Mouse (Mus musculus): ENCODE results near the gene Fibp.
"Not testable (repeated sequence)": the region's sequence is repeated elsewhere in the genome, so short reads cannot be mapped to it uniquely, and the experiment has no call there.

The Fibp gene

GRCm38 (mm10) chr19:5489721-5490120 lies 29.3 kb downstream of the Fibp start:
- DNase-seq (ENCODE audit: low spot score), result not testable (repeated sequence)

GRCm38 (mm10) chr19:5490313-5490897 lies 30.0 kb downstream of the Fibp start, which contains the start of gene Cfl1:
TSS of gene Cfl1 (plus strand) at chr19:5490455.
- peak; percentile 91 for DNase-seq (ENCODE audit: low spot score)

GRCm38 (mm10) chr19:5490898-5491708 lies 30.7 kb downstream of the Fibp start:
- DNase-seq (ENCODE audit: low spot score), result peak; percentile 82

GRCm38 (mm10) chr19:5492641-5493040 lies 32.2 kb downstream of the Fibp start:
- no peak for DNase-seq (ENCODE audit: low spot score)

- DNase-seq (ENCODE audit: low spot score), result not testable (repeated sequence)
Measured at GRCm38 (mm10) chr19:5493301-5493721, 32.9 kb downstream of the Fibp start.

GRCm38 (mm10) chr19:5494314-5494713 lies 33.9 kb downstream of the Fibp start:
- no peak for DNase-seq (ENCODE audit: low spot score)

- DNase-seq (ENCODE audit: low spot score), result no peak
Measured at GRCm38 (mm10) chr19:5495353-5496051, 35.1 kb downstream of the Fibp start.

GRCm38 (mm10) chr19:5496052-5496370 lies 35.6 kb downstream of the Fibp start:
- no peak for DNase-seq (ENCODE audit: low spot score)

- no peak for DNase-seq (ENCODE audit: low spot score)
Measured at GRCm38 (mm10) chr19:5500330-5500875, 40.0 kb downstream of the Fibp start.

GRCm38 (mm10) chr19:5503687-5504086 lies 43.3 kb downstream of the Fibp start, which contains the start of gene 1700020D05Rik:
TSS of gene 1700020D05Rik (minus strand) at chr19:5503787.
- no peak for DNase-seq (ENCODE audit: low spot score)

GRCm38 (mm10) chr19:5510031-5511026 lies 49.9 kb downstream of the Fibp start, which contains the start of gene Snx32:
TSS of gene Snx32 (minus strand) at chr19:5510538.
- DNase-seq (ENCODE audit: low spot score), result peak; percentile 90

- DNase-seq (ENCODE audit: low spot score), result peak; percentile 19
Measured at GRCm38 (mm10) chr19:5511074-5511632, 50.7 kb downstream of the Fibp start.

GRCm38 (mm10) chr19:5512091-5513004 lies 51.9 kb downstream of the Fibp start:
- no peak for DNase-seq (ENCODE audit: low spot score)

GRCm38 (mm10) chr19:5513005-5513349 lies 52.6 kb downstream of the Fibp start:
- DNase-seq (ENCODE audit: low spot score), result no peak

Measured in spleen, adult 12 weeks (tissue).